Mouse (Mus musculus) left cerebral cortex, adult 2 months (tissue): ENCODE results near the gene Irf1. TPM values are rescaled to one million over a fixed set of nuclear protein-coding genes. Genes with fewer than 3 reads are reported as not detected.

ENCODE experiments used
- DNase-seq, 2 experiments: peaks; one replicate each; pipeline ENCODE4 v3.0.0; 2021 to 2022; ENCODE audit warnings: low spot score in 2 of 2, mixed read lengths in 1 of 2; ENCODE audit errors: extremely low spot score in 1 of 2
- H3K27ac ChIP-seq: fragments of 200-600 bp; 2 replicates; pipeline ENCODE4 v1.8.1; 2022
- H3K4me3 ChIP-seq: fragments of 200-600 bp; 2 replicates; pipeline ENCODE4 v1.8.1; 2022
- CTCF ChIP-seq: fragments of 200-600 bp; IDR thresholded peaks from 2 replicates; pipeline ENCODE4 v1.8.1; 2022; ENCODE audit warnings: antibody characterized with exemption, mild to moderate bottlenecking, moderate library complexity
- intact Hi-C: fragments of 180-260 bp; cut with DNase I; formaldehyde crosslinking; loops from one replicate; pipeline ENCODE4 v1.15.1; 2025
- microRNA-seq, 2 experiments: library from miRNA; unstranded; fragments of <30 nt; microRNA quantifications; one replicate each; pipeline ENCODE4 v1.2.0; 2021
- total RNA-seq, 2 experiments: library from RNA; stranded (reverse); gene quantifications; 2 replicates each; pipeline ENCODE4 v1.2.3; 2021

Gene Irf1
- total RNA-seq, 2 experiments from 2014 or later: 6.6 to 8.2 TPM

DNA sequence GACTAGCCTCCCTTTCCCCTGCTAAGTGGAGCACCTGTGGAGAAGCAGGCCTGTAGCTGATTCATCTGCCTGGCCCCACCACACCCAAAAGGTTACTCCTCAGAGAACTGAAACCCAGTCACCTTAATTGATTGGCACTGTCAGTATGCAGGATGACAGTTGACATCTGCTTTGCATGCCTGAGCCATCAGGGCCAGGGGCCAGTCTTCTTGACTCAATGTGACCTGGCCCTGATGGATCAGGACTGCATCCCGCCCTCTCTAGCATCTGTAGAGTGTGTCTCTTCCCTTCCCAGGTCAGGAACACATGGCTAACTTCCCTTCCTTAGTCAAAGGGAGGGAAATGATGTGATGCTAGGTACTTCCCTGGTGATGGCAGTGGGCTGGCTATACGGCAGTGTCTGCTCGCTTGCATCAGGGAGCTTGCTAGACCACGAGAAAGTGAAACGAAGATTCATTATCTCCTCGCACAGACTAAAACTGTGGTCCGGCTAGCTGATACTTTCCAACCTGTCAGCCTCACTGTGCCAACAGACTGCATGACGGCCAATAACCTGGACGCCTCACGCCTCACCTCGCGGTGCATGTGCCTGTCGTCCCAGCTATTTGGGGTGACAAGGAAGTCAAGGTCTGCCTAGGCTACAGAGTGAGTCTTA is 50.8 kb downstream of the Irf1 start:
- no peak overlapping the region for H3K4me3 ChIP-seq
- DNase-seq: no peak

DNA sequence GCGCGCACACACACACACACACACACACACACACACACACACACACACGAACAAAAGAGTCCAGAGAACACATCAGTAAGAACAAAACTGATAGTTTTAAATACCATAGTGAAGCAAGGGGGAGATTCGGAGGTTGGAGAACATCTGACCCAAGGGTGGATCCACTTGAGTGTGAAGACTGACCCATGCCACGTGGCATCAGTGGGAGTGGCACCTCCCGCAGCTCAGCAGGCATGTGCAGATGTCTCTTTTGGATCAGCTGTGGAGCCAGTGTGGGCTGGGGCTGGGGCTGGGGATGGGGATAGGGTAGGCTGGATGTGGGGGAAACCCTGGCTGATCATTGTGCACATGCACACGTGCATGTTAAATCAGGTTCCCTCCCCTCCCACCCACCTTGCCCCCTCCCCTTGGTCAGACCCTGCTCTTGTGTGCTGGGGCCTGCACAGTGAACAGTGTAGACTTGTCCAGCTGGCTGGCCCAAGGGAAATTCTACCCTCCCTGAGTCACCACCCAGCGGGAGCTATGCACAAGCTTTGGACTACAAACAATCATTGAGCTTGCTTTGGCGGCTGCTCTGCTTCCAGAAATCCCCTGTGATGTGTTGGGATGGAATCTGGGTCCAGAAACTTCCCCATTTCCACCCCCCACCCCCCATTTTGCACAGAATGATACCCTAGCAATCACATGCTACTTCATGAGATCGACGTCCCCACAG is 51.6 kb downstream of the Irf1 start:
- H3K27ac ChIP-seq: no peak overlapping the region
- DNase-seq: no peak
- TF ChIP-seq CTCF: no peak
- H3K4me3 ChIP-seq: no peak overlapping the region
- intact Hi-C loops: no loop called here

More for the DNA sequence above, 50.8 kb downstream of the Irf1 start:
- no peak overlapping the region for H3K27ac ChIP-seq
- intact Hi-C loops: no loop called here
- TF ChIP-seq CTCF: no peak

DNA sequence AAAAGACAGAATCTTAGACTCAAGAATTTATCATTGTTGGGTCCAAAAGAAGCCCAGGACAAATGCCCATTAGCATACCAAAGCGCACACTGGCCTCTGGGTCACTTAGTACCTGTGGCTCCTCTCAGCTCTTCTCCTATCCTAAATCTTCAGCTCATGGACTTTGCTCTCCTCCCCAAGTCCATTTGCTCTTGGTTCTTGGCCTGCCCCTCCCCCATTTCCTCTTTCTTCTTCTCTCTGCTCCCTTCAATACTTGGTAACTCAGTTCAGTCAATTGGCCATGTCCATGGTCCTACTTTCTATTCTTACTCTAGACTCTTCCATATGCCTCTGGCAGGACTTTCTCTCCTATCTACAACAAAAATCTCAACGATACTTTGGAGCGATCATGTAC is 52.1 kb downstream of the Irf1 start:
- no peak for DNase-seq
- intact Hi-C loops: no loop called here
- H3K4me3 ChIP-seq: no peak overlapping the region
- TF ChIP-seq CTCF: no peak
- no peak overlapping the region for H3K27ac ChIP-seq

DNA sequence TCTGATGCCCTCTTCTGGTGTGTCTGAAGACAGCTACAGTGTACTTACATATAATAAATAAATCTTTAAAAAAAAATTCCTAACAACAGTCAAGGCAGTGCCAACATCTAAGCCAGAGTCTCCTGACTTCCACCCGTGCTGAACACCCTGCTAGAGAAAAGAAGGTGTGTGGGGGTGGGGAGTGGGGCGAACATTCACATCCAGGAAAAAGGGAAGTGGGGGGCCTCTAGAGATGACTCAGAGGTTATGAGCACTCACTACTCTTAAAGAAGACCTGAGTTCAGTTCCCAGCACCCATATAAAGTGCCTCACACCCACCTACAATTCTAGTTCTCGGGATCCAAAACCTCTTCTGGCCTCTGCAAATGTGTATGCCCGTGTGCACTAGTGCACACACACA is 55.6 kb downstream of the Irf1 start:
- Histone ChIP-seq H3K27ac (no peak overlapping the region), H3K4me3 (no peak overlapping the region)
- DNase-seq: no peak
- TF ChIP-seq CTCF: no peak
- intact Hi-C loops: no loop called here

Small RNA genes within 50 kb of the gene (microRNA-seq; reads per million reads assigned to microRNA genes)
- 0 reads per million in 2 experiments for gene Mir7671

Other genes with a start within 250 kb of the Irf1 start
- gene Kif3a, start 202.6 kb upstream of the Irf1 start, total RNA-seq: 100 to 1,000 TPM; 127 to 131 TPM
- not detected for gene Il4, start 151.3 kb upstream of the Irf1 start, total RNA-seq
- not detected for gene Il13, start 135.3 kb upstream of the Irf1 start, total RNA-seq
- gene Rad50, start 62.7 kb upstream of the Irf1 start, total RNA-seq: 10 to 100 TPM; 10.9 to 12.0 TPM
- not detected for gene Il5, start 49.2 kb upstream of the Irf1 start, total RNA-seq
- 1 to 10 TPM in 1 of 2 experiments, under 1 TPM in 1; 0.52 to 1.1 TPM for gene Gm17334, start 3.2 kb downstream of the Irf1 start, total RNA-seq
- gene Gm12216, start 89.2 kb downstream of the Irf1 start, total RNA-seq: 1 to 10 TPM; 3.0 to 5.9 TPM
- 10 to 100 TPM in 1 of 2 experiments, 1 to 10 TPM in 1; 9.5 to 10.5 TPM for gene Slc22a5, start 121.6 kb downstream of the Irf1 start, total RNA-seq
- gene Slc22a21, start 210.3 kb downstream of the Irf1 start, total RNA-seq: 1 to 10 TPM; 1.3 TPM